Mouse (Mus musculus) 3T3-L1 (cell line): ENCODE data around the gene Scgb1c1.

Experiments used
- DNase-seq: peaks from one replicate; pipeline ENCODE4 v3.0.0-alpha.2; 2015; ENCODE audit warnings: low read depth, low spot score

Scgb1c1 gene

GRCm38 (mm10) chr7:140840750-140841735 is 4.3 kb upstream of the Scgb1c1 start:
- DNase-seq, result peak; percentile 14

DNA sequence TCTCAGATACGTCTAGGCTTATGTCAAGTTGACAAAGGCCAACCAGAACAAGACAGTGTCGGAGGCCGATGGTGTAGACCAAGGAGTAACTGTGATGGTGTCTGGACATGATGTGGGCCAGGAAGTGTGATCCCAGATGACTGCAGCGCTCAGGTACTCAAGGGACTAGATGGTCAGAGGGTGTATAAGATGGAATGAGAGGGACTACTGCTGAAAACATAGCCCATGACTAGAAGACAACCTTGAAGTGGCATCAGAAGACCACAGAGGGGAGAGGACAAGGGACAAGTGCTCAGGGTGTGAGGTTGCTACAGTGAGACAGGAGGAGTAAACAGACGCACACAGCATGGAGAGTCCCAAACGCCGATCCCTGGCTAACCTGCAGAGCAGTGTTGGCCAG is 1.5 kb upstream of the Scgb1c1 start:
- DNase-seq, result no peak

DNA sequence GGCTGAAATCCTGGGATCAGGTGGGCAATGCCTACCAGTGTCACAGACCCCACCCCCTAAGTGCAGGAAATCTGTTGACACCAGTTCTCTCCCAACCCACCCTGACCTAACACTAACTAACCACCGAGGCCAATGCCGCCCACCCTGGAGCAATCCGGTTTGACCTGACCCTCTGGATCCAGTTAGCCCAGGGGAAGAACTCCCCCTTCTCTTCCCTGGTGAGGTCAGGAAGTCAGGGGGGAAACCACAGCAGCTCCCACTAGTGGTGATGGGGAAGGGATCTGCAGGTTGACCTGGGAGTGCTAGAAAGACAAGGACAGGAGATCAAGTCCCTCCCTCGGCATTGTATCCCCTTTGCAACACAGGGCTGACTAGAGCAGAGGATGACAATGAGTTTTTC is 336 bp downstream of the Scgb1c1 start:
- no peak for DNase-seq

DNA sequence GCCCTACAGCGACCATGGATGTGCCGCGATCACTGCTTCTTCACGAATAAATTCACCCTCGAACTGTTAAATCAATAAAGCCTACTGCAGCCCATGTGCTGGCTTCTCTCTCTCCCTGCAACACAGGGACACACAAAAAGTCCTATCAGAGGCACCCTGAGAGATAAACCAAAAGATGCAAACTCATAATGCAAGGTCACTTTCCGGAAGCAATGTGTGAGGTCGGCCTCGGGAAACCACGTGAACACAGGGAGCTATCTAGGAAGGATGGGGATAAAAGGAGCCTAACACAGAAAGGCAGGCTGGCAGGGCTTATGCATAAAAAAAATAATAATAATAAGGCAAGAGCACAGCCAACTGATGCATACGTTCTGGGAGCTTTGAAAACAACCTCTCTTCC is 1.3 kb downstream of the Scgb1c1 start:
- DNase-seq, result no peak

- peak; percentile 34 for DNase-seq
Observed at GRCm38 (mm10) chr7:140847755-140848580, 2.6 kb downstream of the Scgb1c1 start, which contains the start of gene Odf3. Gene Odf3, plus strand, starts transcription at chr7:140847805.

GRCm38 (mm10) chr7:140848591-140848990 is 3.2 kb downstream of the Scgb1c1 start:
- DNase-seq, result no peak

DNA sequence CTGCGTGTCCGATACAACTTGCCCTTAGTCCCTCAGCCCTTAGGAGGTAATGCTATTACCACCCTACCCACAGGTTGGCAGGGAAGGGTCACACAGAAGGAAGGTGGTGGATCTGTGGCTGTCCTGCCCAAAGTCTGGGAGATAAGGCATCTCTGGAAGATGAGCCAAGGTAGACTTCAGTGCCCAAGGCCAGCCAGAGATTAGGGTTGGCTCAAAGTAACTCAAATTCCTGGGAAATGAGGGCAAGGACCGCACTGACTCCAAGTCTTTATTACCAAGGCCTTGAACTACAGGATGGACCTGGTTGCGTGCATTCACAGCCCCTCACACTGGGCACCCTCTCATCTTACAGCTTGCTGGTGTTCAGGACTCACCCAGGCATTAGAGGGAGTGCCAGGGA is 6.6 kb downstream of the Scgb1c1 start:
- DNase-seq, result no peak

GRCm38 (mm10) chr7:140853386-140853785 is 8.0 kb downstream of the Scgb1c1 start:
- no peak for DNase-seq

GRCm38 (mm10) chr7:140854483-140854882 is 9.1 kb downstream of the Scgb1c1 start:
- no peak for DNase-seq

DNA sequence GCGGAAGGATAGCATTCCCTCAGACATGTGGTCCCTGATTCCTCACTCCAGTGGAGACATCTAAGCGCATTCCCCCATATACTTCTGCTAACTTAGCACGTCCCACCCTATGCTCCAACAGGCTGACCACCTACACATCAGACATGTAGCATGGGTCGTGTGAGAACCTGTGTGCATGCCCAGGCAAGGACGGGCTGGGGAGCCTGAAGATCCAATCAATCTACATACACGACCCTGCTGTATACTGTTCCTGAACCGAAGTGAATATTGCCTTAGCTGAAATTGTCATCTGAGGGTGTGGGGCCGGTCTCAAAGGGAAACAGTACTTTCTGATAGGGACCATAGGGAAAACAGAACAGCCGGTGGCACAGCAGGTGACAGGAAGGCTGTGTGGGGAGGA is 9.8 kb downstream of the Scgb1c1 start:
- DNase-seq, result no peak

DNA sequence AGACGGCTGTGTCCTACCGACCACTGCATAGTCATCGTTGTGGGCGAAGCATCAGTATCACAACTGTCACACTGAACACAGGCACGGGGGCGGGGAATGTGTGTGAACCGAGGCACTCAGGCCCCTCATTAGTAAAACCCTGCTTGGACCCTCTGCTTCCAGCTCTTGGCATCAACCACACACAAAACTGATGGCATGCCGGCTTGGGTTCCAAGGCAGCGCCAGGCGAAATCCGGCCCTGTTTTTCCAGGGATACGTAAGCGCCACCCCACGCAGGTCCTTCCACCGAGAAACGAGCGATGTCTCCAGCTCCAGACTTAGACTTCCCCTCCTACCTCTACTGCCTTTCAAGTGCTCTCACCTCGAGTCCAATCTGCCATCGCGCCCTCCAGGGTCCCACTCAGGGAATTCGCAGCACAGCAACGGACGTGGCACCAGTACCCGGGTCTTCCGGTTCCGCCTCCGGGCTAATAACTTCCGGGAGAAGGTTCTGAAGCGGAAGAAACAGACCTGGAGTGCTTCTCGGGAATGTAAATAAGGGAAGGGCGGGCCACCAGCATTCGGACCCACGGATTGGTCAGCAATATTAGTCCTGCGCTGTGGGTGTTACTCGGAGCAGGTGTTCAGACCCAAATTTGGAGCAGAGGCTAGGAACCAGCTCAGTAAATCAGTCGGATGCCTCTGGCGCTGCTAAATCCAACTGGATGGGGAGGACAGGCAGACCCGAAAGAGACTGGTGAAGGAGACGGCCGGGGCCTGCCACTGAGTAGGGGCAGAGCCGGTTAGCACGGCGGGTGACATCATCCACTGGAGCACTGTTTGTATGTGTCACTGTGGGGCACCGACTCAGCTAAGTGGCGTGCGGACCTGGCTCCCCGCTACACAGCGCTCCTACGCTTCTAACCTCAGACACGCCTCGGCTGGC is 10.8 kb downstream of the Scgb1c1 start, which contains the start of gene Gm45785:
Gene Gm45785, minus strand, starts transcription at position 472 of the 925 bp plus-strand sequence.
- DNase-seq, result peak; percentile 96

DNA sequence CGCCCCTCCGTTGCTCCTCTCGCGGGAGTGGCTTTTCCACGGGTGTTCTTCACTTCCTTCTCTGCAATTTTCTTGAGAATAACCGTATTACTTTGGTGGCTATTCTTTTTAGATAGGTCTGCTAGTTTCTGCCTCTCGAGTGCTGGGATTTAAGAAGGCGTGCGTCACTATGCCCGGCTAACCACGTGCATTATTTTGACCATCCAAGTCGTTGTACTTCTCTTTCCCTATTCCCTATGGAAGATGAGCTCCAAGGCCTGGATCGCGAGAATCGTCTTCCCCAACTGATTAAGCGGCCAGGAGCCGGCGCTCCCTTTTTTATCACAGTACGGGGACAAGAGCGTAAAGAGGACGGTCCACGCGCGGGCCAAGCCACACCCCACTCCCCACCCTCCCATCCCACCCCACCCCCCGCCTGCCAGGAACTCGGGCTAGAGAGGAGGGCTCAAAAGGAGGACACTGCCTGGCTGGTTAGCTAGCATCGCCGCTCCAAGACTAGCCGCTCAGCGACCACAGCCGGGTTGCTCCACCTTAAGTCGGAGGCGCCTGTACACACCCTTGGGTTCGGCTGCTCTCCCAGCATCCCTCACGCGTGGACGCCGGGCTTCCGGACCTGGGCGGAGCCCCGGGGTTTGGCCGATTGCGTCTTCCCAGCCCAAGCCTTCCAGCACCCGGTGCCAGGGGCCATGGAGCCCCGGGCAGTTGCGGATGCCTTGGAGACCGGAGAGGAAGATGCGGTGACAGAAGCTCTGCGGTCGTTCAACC is 11.6 kb downstream of the Scgb1c1 start, which contains the start of gene Ric8a:
Gene Ric8a, plus strand, starts transcription at position 173 of the 765 bp plus-strand sequence.
- DNase-seq, result peak; percentile 81

- no peak for DNase-seq
Observed at GRCm38 (mm10) chr7:140857550-140858505, 12.5 kb downstream of the Scgb1c1 start, which contains the start of gene Bet1l. Gene Bet1l, minus strand, starts transcription at chr7:140857577.

GRCm38 (mm10) chr7:140858746-140859145 is 13.4 kb downstream of the Scgb1c1 start:
- no peak for DNase-seq

DNA sequence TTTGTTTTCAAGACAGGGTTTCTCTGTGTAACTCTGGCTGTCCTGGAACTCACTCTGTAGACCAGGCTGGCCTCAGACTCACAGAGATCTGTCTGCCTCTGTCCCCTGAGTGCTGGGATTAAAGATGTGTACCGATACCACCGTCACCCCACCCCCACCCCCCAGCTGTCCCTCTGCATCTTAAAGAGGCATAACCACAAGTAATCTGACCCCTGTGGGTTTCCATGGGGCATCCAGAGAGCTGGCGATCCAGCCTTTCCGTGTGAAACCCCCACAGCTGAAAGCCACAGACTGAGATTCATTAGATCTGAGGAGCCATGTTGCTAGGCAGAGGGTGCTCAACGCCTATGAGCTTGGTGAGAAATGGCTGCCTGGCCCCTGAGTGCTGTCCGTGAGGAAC is 14.7 kb downstream of the Scgb1c1 start:
- no peak for DNase-seq

- DNase-seq, result no peak
Observed at GRCm38 (mm10) chr7:140860728-140861127, 15.4 kb downstream of the Scgb1c1 start.

GRCm38 (mm10) chr7:140864761-140865160 is 19.4 kb downstream of the Scgb1c1 start:
- no peak for DNase-seq

DNA sequence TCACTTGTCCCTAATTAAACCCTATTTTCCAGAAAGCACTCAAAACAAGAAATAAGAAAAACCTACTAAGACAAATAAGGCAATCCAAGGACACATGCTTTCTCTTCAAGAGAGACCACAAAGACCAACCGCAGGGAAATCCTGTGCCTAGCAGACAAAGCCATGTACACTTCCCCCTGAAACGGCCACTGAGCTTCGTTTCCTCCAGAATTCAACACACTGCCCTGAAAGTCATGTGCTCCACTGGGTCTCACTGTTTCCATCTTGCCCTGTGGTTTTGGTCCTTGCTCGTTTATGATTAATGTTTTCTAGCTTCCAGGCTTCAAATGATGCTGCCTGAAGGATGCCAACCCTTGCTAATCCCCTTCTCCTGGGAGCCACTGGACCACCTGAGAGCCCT is 28.9 kb downstream of the Scgb1c1 start:
- DNase-seq, result no peak

GRCm38 (mm10) chr7:140877364-140877763 is 32.0 kb downstream of the Scgb1c1 start:
- DNase-seq, result no peak
